Mouse (Mus musculus) forebrain, embryonic 11.5 days (tissue): ENCODE measurements around the gene Ltbp2. TPM values are rescaled to one million over a fixed set of nuclear protein-coding genes. Genes with fewer than 3 reads are reported as not detected.

Experiments used
- ATAC-seq: fragments of 200-750 bp; cut with Nextera tagmentation; replicated peaks from 2 replicates; pipeline ENCODE4 v1.8.0; 2017; ENCODE audit warnings: moderate TSS enrichment; ENCODE audit not compliant: low FRiP score
- DNase-seq: peaks from one replicate; pipeline ENCODE4 v3.0.0-alpha.2; 2017; ENCODE audit warnings: low spot score
- H3K27ac ChIP-seq: fragments of 300-500 bp; sonication (generic); 2 replicates; pipeline ENCODE4 v1.5.1; 2014; ENCODE audit warnings: low read depth, low read length
- H3K27me3 ChIP-seq: fragments of 300-500 bp; sonication (generic); 2 replicates; pipeline ENCODE4 v1.6.1; 2014; ENCODE audit warnings: mild to moderate bottlenecking, low read length, mixed read lengths; ENCODE audit not compliant: control insufficient read depth, insufficient read depth
- H3K36me3 ChIP-seq: fragments of 300-500 bp; sonication (generic); 2 replicates; pipeline ENCODE4 v1.6.1; 2014; ENCODE audit warnings: mild to moderate bottlenecking, low read length, moderate library complexity, mixed read lengths; ENCODE audit not compliant: control insufficient read depth, insufficient read depth
- H3K4me1 ChIP-seq: fragments of 300-500 bp; sonication (generic); replicated peaks from 2 replicates; pipeline ENCODE4 v1.6.1; 2014; ENCODE audit warnings: low read length, mixed read lengths; ENCODE audit not compliant: control insufficient read depth, insufficient read depth
- H3K4me2 ChIP-seq: fragments of 300-500 bp; sonication (generic); 2 replicates; pipeline ENCODE4 v1.6.1; 2014; ENCODE audit warnings: low read depth, mild to moderate bottlenecking, low read length, moderate library complexity, mixed read lengths; ENCODE audit not compliant: severe bottlenecking
- H3K4me3 ChIP-seq: fragments of 300-500 bp; sonication (generic); 2 replicates; pipeline ENCODE4 v1.5.1; 2014; ENCODE audit warnings: low read depth, low read length
- H3K9ac ChIP-seq: fragments of 300-500 bp; sonication (generic); 2 replicates; pipeline ENCODE4 v1.6.1; 2014; ENCODE audit warnings: low read length
- H3K9me3 ChIP-seq: fragments of 300-500 bp; sonication (generic); 2 replicates; pipeline ENCODE4 v1.6.1; 2016; ENCODE audit warnings: low read length, mixed read lengths; ENCODE audit not compliant: control insufficient read depth
- WGBS: fragments of 180-500 bp; shearing (Covaris S2); extraction: QIAGEN DNeasy Blood & Tissue Kit; methylation state at CpG from one replicate; pipeline ENCODE4 v1.1.7; 2014; 5-methylcytosine and 5-hydroxymethylcytosine counted together
- polyA plus RNA-seq: library from polyadenylated mRNA; unstranded; fragments of >200 nt; fragmentation: Nextera tagmentation; extraction: Ambion mirVana; gene quantifications from 2 replicates; pipeline ENCODE4 v1.2.1, GENCODE M21; 2014

The Ltbp2 gene
- polyA plus RNA-seq, 1 experiment from 2014 or later = not detected

DNA sequence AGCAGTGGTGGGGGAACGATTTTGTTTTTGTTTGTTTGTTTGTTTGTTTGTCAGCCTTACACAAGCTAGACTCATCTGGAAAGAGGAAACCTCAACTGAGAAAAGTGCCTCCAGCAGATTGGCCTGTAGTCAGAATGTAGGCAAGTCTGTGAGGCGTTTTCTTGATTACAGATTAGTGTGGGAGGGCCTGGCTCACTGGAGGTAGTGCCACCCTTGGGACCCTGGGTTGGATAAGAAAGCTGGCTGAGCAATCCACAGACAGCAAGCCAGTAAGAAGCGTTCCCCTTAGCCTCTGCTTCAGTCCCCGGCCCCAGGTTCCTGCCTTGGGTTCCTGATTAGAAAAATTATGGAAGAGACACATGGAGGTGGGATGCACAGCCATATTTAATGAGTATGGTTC, 36.4 kb downstream of the Ltbp2 start:
- H3K9ac ChIP-seq = no peak overlapping the region
- no peaks in the 10 kb centered on the region for H3K36me3 ChIP-seq

DNA sequence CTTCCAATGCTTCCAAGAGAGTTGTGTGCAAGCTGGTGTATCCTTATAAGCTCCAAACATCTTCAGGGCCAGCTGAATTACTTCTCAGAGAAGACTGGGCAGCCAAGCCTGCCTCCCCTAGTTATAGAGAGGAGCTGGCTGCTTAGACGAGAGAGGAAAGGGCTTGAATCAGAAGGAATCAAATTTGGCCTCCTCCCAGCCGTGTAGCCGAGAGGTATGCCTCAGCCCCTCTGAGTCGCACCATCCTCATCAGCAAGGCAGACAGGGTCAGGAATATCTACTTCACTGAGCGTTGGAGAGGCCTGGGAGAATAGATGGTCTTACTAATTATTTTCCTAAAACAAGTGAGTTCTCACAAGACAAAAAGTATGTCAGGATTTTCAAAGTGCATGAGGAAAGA, 40.7 kb downstream of the Ltbp2 start:
- 82% methylated on average over 5 of the region's 5 CpGs for WGBS
- Histone ChIP-seq H3K27ac (no peak overlapping the region), H3K4me2 (no peak overlapping the region), H3K36me3 (no peaks in the 10 kb centered on the region), H3K4me1 (no peaks in the 10 kb centered on the region), H3K9me3 (no peaks in the 10 kb centered on the region), H3K9ac (no peak overlapping the region), H3K27me3 (no peaks in the 10 kb centered on the region), H3K4me3 (no peak overlapping the region)
- ATAC-seq = no peak
- DNase-seq = no peak

More for the DNA sequence above, 36.4 kb downstream of the Ltbp2 start:
- H3K27me3 ChIP-seq = no peaks in the 10 kb centered on the region
- no peak for DNase-seq
- H3K27ac ChIP-seq = no peak overlapping the region
- no peak overlapping the region for H3K4me2 ChIP-seq
- no peak for ATAC-seq
- no peaks in the 10 kb centered on the region for H3K4me1 ChIP-seq
- no peaks in the 10 kb centered on the region for H3K9me3 ChIP-seq
- WGBS = 82% methylated on average over 4 of the region's 4 CpGs
- H3K4me3 ChIP-seq = no peak overlapping the region

DNA sequence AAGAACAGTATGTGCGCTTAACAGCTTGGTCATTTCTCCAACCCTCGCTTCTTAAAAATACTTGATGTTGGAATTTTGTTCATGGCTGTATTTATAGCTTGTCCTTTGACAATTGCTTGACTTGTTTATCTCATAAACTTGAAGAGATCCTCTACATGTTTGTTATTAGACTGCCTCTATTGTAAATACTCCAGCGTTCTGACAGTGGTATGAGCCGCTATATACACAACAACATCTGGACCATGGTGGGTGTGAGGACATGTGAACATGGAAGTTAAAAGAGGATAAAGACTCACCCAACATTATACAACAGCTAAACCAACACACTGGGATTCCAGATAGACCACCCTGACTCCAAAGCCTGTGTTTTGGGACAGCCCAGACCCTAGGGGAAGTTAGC, 41.6 kb downstream of the Ltbp2 start:
- H3K27ac ChIP-seq = no peak overlapping the region
- H3K9ac ChIP-seq = no peak overlapping the region
- H3K4me1 ChIP-seq = no peaks in the 10 kb centered on the region
- no peak overlapping the region for H3K4me3 ChIP-seq
- ATAC-seq (no peak), DNase-seq (no peak)
- no peaks in the 10 kb centered on the region for H3K27me3 ChIP-seq
- 92% methylated on average over 4 of the region's 4 CpGs for WGBS
- no peak overlapping the region for H3K4me2 ChIP-seq
- H3K36me3 ChIP-seq = no peaks in the 10 kb centered on the region
- no peaks in the 10 kb centered on the region for H3K9me3 ChIP-seq

DNA sequence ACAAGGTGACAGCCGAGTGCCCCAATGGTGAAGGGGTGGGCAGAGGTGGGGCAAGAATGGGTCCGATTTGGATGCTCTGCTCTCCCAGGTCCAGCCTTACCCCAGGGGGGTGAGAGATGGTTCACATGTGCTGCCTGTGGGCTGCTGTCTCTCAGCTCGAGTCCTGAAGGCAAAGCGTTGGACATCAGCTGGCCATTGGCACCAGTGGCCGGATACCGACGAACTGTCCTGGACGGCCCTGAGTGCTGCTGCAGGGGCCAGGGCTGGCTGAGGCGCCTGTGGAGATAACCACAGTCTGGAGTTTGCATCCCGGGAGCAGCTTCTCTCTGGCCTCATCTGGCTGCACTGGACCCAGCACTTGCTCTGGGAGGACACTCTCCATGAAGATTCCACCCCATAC, 44.7 kb downstream of the Ltbp2 start:
- Histone ChIP-seq H3K4me3 (no peak overlapping the region), H3K9ac (no peak overlapping the region), H3K4me1 (no peaks in the 10 kb centered on the region), H3K4me2 (no peak overlapping the region), H3K27me3 (no peaks in the 10 kb centered on the region), H3K36me3 (no peaks in the 10 kb centered on the region), H3K27ac (no peak overlapping the region), H3K9me3 (no peaks in the 10 kb centered on the region)
- ATAC-seq = no peak
- no peak for DNase-seq
- WGBS = 87% methylated on average over 10 of the region's 10 CpGs

DNA sequence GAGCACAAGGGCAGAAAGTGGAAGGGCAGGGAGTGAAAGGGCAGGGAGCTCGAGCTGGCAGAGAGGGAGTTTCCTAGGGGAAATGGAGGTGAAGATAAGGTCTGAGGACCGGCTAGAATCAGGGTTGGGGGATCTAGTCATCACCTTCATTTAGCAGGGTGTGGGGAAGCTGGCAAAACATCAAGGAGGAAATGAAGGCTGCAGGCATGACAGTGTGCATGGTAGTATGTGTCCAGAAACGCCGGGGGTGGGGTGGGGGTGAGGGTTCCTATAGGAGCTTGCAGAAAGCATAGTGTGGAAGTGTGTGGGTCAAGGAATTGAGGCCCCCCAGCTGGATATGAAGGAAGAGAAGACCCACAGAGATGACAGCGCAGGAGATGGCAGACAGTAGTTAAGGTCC, 45.2 kb downstream of the Ltbp2 start:
- no peaks in the 10 kb centered on the region for H3K36me3 ChIP-seq
- no peak overlapping the region for H3K4me3 ChIP-seq
- no peak overlapping the region for H3K4me2 ChIP-seq
- no peaks in the 10 kb centered on the region for H3K9me3 ChIP-seq
- DNase-seq (no peak), ATAC-seq (no peak)
- WGBS = 78% methylated on average over 5 of the region's 5 CpGs
- H3K27me3 ChIP-seq = no peaks in the 10 kb centered on the region
- no peaks in the 10 kb centered on the region for H3K4me1 ChIP-seq
- no peak overlapping the region for H3K27ac ChIP-seq
- H3K9ac ChIP-seq = no peak overlapping the region

DNA sequence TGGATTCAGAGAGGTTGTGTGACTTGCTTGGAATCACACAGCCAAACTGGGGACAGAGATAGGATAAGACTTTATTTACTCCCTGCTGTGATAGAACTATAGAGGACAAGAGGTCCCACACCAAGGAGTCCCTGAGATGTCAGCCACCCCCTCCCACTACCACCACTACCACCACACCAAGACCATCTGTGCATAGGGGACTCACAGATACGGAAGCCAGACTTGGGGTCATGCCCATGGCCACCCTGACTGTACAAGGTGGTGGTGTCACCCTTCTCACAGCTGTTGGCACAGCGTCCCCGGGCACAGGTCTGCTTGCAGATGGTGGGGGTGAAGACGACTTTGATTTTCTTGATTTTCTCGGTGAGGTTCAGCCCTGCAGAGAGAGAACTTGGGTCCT, 45.9 kb downstream of the Ltbp2 start:
- H3K4me1 ChIP-seq = no peaks in the 10 kb centered on the region
- ATAC-seq = no peak
- no peak overlapping the region for H3K27ac ChIP-seq
- 97% methylated on average over 5 of the region's 5 CpGs for WGBS
- H3K9ac ChIP-seq = no peak overlapping the region
- no peaks in the 10 kb centered on the region for H3K36me3 ChIP-seq
- no peak for DNase-seq
- H3K9me3 ChIP-seq = no peaks in the 10 kb centered on the region
- H3K4me2 ChIP-seq = no peak overlapping the region
- H3K27me3 ChIP-seq = no peaks in the 10 kb centered on the region
- no peak overlapping the region for H3K4me3 ChIP-seq

DNA sequence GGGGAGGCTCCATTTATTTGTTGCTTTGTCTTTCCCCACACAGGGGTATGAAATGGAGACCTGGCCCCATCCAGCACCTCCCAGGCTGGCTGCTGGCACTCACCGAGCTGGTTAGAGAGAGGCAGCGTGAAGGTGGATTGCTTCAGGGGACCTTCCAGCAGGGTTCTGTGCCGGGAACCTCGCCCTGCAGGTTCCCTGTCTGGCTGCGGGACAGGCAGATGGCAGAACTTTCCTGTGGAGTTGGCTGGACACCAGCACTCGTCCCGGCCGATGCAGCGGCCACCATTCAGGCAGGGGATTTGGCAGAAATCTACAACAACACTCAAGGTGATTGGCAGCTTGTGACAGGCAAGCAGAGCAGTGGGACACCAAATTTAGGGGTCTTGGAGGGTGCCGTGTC, 46.4 kb downstream of the Ltbp2 start:
- DNase-seq = no peak
- Histone ChIP-seq H3K4me2 (no peak overlapping the region), H3K27ac (no peak overlapping the region), H3K4me3 (no peak overlapping the region), H3K4me1 (no peaks in the 10 kb centered on the region), H3K9me3 (no peaks in the 10 kb centered on the region), H3K27me3 (no peaks in the 10 kb centered on the region), H3K36me3 (no peaks in the 10 kb centered on the region), H3K9ac (no peak overlapping the region)
- no peak for ATAC-seq
- 85% methylated on average over 10 of the region's 10 CpGs for WGBS

DNA sequence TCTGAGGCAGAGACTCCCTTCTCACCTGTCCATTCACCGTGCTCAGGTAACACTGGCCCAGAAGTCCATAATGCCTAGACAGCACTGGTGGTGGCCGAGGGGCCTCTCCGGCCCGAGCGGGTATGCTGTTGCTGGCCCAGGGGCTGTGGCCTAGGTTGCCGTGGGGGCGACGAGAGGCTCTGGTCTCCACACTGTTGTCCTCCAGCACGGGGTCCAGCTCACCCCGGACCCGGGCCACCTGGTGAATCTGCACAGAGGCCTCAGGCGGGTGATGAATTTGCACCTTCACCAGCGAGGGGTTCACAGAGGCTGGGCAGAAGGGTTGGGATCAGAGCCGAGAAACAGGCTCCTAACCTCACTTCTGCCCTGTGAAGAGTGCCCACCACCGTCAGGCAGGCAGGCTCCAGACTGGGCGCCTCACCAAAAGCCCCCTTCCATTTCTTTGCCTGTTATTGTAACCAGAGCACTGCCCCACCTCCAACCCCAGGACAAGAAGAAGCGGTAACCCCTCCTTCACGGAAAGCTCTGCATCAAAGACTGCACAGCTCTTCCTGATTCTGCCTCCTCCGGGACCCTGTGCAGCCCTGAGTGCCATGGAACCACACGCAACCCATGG, 47.1 kb downstream of the Ltbp2 start:
- DNase-seq (no peak), ATAC-seq (no peak)
- Histone ChIP-seq H3K4me2 (no peak overlapping the region), H3K4me1 (no peaks in the 10 kb centered on the region), H3K4me3 (no peak overlapping the region), H3K36me3 (no peaks in the 10 kb centered on the region), H3K27ac (no peak overlapping the region), H3K9ac (no peak overlapping the region), H3K9me3 (no peaks in the 10 kb centered on the region), H3K27me3 (no peaks in the 10 kb centered on the region)
- 83% methylated on average over 20 of the region's 20 CpGs for WGBS

DNA sequence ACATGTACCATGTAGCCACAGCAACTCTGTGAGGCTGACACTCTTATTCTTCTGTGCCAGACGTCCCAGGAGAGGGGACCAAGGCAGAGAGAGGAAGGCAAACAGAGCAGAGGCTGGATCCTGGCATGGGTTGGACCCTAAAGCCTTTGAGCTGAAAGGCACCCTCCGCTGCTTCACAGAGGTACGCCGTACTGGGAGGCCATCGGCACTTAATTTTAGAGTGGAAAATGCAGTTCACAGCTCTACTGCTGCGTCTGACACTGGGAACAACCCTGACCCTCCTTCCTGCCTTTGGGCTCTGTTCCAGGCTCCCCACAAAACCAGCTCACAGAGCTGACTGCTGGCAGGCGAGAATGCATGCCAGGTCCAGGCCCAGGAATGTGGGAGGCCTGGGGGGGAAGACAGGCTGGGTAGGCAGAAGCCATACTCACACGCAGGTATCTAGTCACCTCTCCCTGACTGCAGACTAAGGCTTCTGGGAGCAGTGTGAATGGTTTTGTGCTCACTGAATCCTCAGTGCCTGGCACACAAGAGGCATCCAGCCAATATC, 48.9 kb downstream of the Ltbp2 start:
- 68% methylated on average over 8 of the region's 8 CpGs for WGBS
- no peak for DNase-seq

More for the DNA sequence above, 48.9 kb downstream of the Ltbp2 start:
- no peak for ATAC-seq
- Histone ChIP-seq H3K4me2 (no peak overlapping the region), H3K27ac (no peak overlapping the region), H3K36me3 (no peaks in the 10 kb centered on the region), H3K27me3 (no peaks in the 10 kb centered on the region), H3K4me1 (no peaks in the 10 kb centered on the region), H3K9ac (no peak overlapping the region), H3K4me3 (no peak overlapping the region), H3K9me3 (no peaks in the 10 kb centered on the region)
